Mouse (Mus musculus) forebrain, embryonic 15.5 days (tissue): ENCODE measurements at regions not wholly inside any gene's neighbourhood (a gene's known extent, or its start where the extent isn't known, plus 50 kb on each side); places are given as distances from the start of the nearest gene placed in this dataset.

Source experiments
- ATAC-seq: fragments of 200-750 bp; cut with Nextera tagmentation; replicated peaks from 2 replicates; pipeline ENCODE4 v1.8.0; 2017; ENCODE audit warnings: mild to moderate bottlenecking, moderate TSS enrichment, moderate library complexity
- H3K27ac ChIP-seq: fragments of 300-500 bp; sonication (generic); replicated peaks from 2 replicates; pipeline ENCODE4 v1.5.1; 2015; ENCODE audit warnings: mild to moderate bottlenecking, inconsistent platforms
- H3K27me3 ChIP-seq: fragments of 300-500 bp; sonication (generic); 2 replicates; pipeline ENCODE4 v1.6.1; 2015; ENCODE audit warnings: inconsistent platforms
- H3K36me3 ChIP-seq: fragments of 300-500 bp; sonication (generic); 2 replicates; pipeline ENCODE4 v1.6.1; 2015; ENCODE audit warnings: mild to moderate bottlenecking, inconsistent platforms
- H3K4me1 ChIP-seq: fragments of 300-500 bp; sonication (generic); 2 replicates; pipeline ENCODE4 v1.6.1; 2015; ENCODE audit warnings: inconsistent platforms
- H3K4me2 ChIP-seq: fragments of 300-500 bp; sonication (generic); replicated peaks from 2 replicates; pipeline ENCODE4 v1.6.1; 2015; ENCODE audit warnings: mild to moderate bottlenecking, inconsistent platforms
- H3K4me3 ChIP-seq: fragments of 300-500 bp; sonication (generic); 2 replicates; pipeline ENCODE4 v1.5.1; 2015; ENCODE audit warnings: mild to moderate bottlenecking, inconsistent platforms
- H3K9ac ChIP-seq: fragments of 300-500 bp; sonication (generic); replicated peaks from 2 replicates; pipeline ENCODE4 v1.6.1; 2015; ENCODE audit warnings: mild to moderate bottlenecking, inconsistent platforms
- H3K9me3 ChIP-seq: fragments of 300-500 bp; sonication (generic); 2 replicates; pipeline ENCODE4 v1.6.1; 2016; ENCODE audit warnings: inconsistent platforms
- WGBS: fragments of 180-500 bp; shearing (Covaris S2); methylation state at CpG from one replicate; pipeline ENCODE4 v1.1.7; 2015; ENCODE audit warnings: mixed read lengths; 5-methylcytosine and 5-hydroxymethylcytosine counted together

DNA sequence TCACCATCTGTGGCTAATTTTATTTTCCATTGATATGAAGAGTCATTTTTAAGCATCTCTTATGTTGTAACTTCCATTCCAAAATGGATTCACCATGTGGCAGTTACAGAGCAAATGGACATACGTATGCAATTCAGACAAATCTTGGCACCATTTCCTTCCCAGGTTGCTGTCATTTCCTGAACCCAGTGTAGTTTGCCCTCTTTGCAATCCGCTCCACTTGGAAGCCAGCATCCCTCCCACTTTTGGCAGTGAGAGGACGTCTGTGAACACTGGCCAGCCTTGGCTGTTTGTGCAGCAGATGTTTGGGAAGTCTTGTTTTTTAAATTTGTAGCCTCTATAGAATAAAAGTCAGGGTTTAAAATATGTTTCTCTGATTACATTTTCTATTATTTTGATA, 510.6 kb upstream of the Cdh7 start:
- Histone ChIP-seq H3K4me2 (no peak overlapping the region), H3K27ac (no peak overlapping the region), H3K4me1 (no peaks in the 10 kb centered on the region), H3K9me3 (no peaks in the 10 kb centered on the region), H3K36me3 (no peaks in the 10 kb centered on the region), H3K9ac (no peak overlapping the region), H3K27me3 (no peaks in the 10 kb centered on the region), H3K4me3 (no peak overlapping the region)
- peak; percentile 85 for ATAC-seq
- 41% methylated on average over 3 of the region's 3 CpGs for WGBS

DNA sequence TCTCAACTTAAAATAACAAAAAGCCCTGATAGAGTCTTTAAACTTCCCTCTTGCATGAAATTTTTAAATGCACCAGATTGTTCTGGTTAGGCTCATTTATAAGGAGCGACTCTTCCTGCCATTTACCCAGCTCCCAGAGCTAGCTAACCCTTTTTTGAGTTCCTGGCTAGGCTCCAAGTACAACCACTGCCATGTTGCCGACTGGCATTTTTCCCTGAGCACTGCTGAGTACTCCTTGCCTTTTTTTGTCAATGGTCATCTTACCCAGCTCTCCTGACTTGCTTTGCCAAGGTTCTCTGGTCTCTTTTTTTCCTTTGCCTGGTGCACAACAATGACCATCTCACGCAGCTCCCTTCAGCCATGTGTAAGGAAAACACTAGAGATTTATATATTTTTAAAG, 500.8 kb upstream of the Cdh7 start:
- Histone ChIP-seq H3K27me3 (no peaks in the 10 kb centered on the region), H3K4me1 (no peaks in the 10 kb centered on the region), H3K4me2 (no peak overlapping the region), H3K36me3 (no peaks in the 10 kb centered on the region), H3K27ac (no peak overlapping the region), H3K4me3 (no peak overlapping the region), H3K9me3 (no peaks in the 10 kb centered on the region), H3K9ac (no peak overlapping the region)
- 50% methylated on average over 3 of the region's 3 CpGs for WGBS
- ATAC-seq: no peak

DNA sequence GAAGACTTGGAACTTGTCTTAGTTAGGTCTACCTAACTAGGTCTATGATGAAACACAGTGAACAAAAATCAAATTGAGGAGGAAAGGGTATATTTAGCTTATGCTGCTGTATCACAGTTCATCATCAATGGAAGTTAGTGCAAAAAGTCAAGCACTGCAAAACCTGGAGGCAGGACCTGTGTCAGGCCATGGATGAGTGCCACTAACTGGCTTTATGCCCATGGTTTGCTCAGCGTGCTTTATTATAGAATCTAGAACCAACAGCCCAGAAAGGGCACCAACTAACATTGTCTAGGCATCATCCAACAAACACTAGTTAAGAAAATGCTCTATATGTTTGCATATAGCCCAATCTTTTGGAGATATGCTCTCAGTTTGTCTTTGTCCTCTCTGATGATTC, 486.3 kb upstream of the Cdh7 start:
- H3K9me3 ChIP-seq: no peaks in the 10 kb centered on the region
- no peak overlapping the region for H3K9ac ChIP-seq
- H3K4me1 ChIP-seq: no peaks in the 10 kb centered on the region
- 57% methylated on average over 1 of the region's 1 CpGs for WGBS
- H3K27me3 ChIP-seq: no peaks in the 10 kb centered on the region
- no peaks in the 10 kb centered on the region for H3K36me3 ChIP-seq
- ATAC-seq: no peak
- no peak overlapping the region for H3K27ac ChIP-seq
- no peak overlapping the region for H3K4me3 ChIP-seq
- H3K4me2 ChIP-seq: no peak overlapping the region

DNA sequence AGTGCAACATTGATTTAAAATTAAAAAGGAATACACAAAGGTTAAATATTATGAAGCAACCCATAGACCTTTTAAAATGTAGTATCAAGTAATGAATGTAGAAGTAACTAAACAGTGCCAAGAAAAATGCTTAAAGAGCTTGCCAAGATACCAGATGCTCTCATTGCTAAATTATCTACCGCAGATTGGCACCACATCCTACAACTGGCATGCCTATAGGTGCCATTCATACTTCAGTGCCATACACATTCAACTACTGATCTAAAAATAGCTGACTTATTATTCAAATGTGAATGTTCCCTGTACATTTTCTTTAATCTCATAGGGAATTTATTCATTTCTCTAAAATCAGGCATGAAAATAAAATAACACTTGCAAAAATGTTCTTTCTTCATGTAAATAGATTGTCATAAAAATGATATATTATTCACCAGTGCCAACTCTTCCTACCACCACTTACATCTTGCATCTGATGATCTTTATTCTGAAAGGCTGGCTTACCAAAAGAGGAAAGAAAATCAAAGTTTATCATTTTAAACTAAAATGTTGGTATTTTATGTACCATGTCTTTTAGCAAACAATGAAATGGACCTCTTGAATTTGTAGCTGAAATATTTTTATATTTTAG, 469.5 kb upstream of the Cdh7 start:
- no peak overlapping the region for H3K4me2 ChIP-seq
- peak; percentile 96 for ATAC-seq
- peaks cover 3% of the 10 kb centered on the region; the same call in 1 of the 2 replicates for H3K4me1 ChIP-seq
- H3K27me3 ChIP-seq: no peaks in the 10 kb centered on the region
- no peak overlapping the region for H3K4me3 ChIP-seq
- no peaks in the 10 kb centered on the region for H3K36me3 ChIP-seq
- no peaks in the 10 kb centered on the region for H3K9me3 ChIP-seq
- H3K27ac ChIP-seq: no peak overlapping the region
- WGBS: 39% methylated on average over 1 of the region's 1 CpGs
- H3K9ac ChIP-seq: no peak overlapping the region

DNA sequence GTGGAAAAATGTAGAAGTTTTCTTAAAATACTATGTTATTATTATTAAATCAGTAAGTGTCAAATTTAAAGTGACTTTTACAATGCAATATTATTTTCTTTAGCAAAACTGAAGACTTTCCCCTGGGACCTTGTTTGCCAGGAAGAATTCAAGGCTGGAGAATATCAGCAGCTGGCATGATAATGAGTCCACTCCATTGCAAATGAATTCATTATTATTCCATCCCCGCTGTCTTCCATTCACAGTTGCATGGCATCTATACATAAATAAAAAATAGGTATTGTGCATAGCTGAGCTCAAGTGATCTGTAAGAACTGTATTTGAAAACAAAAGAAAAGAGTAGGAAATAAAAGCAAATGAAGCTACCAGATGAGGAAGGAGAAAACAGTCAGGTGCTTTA, 467.9 kb upstream of the Cdh7 start:
- Histone ChIP-seq H3K27ac (no peak overlapping the region), H3K4me3 (no peak overlapping the region), H3K27me3 (no peaks in the 10 kb centered on the region), H3K9me3 (no peaks in the 10 kb centered on the region), H3K9ac (no peak overlapping the region), H3K4me1 (peaks cover 3% of the 10 kb centered on the region; the same call in 1 of the 2 replicates), H3K4me2 (no peak overlapping the region), H3K36me3 (no peaks in the 10 kb centered on the region)
- ATAC-seq: no peak
- WGBS: 19% methylated on average over 1 of the region's 1 CpGs
